Mouse (Mus musculus) C2C12 (cell line): ENCODE measurements around the gene Tecpr2. TPM values are rescaled to one million over a fixed set of nuclear protein-coding genes. Genes with fewer than 3 reads are reported as not detected.
"Not testable (repeated sequence)": the region's sequence is repeated elsewhere in the genome, so short reads cannot be mapped to it uniquely, and the experiment has no call there.

Source experiments
- H3K27me3 ChIP-seq: one replicate; pipeline ENCODE4 v1.6.1; 2011; ENCODE audit not compliant: control insufficient read depth, insufficient read depth, insufficient read length
- H3K36me3 ChIP-seq: one replicate; pipeline ENCODE4 v1.6.1; 2011; ENCODE audit not compliant: control insufficient read depth, insufficient read depth
- H3K4me3 ChIP-seq: one replicate; pipeline ENCODE4 v1.5.1; 2011; ENCODE audit warnings: mild to moderate bottlenecking, control low read depth; ENCODE audit not compliant: poor library complexity, insufficient read depth, severe bottlenecking
- H3K79me2 ChIP-seq: one replicate; pipeline ENCODE4 v1.6.1; 2011; ENCODE audit not compliant: control insufficient read depth, insufficient read depth
- H3K79me3 ChIP-seq: one replicate; pipeline ENCODE4 v1.6.1; 2011; ENCODE audit warnings: low read depth, control low read depth
- H3ac ChIP-seq: one replicate; pipeline ENCODE3; 2011; ENCODE audit warnings: low read depth; ENCODE audit not compliant: control insufficient read depth, insufficient read length
- CEBPB ChIP-seq: IDR thresholded peaks from one replicate; pipeline ENCODE4 v1.6.1; 2011; ENCODE audit warnings: low read depth, mild to moderate bottlenecking, control low read depth, moderate library complexity
- CTCF ChIP-seq: IDR thresholded peaks from one replicate; pipeline ENCODE4 v1.5.1; 2011; ENCODE audit not compliant: control insufficient read depth, insufficient read depth, insufficient read length
- FOSL1 ChIP-seq: IDR thresholded peaks from one replicate; pipeline ENCODE4 v1.8.0; 2011; ENCODE audit warnings: mild to moderate bottlenecking, low read length; ENCODE audit not compliant: poor library complexity, insufficient read depth, severe bottlenecking
- MAX ChIP-seq: IDR thresholded peaks from one replicate; pipeline ENCODE4 v1.6.1; 2011; ENCODE audit warnings: mild to moderate bottlenecking, control low read depth
- MYOD1 ChIP-seq: IDR thresholded peaks from one replicate; pipeline ENCODE4 v1.6.1; 2011; ENCODE audit warnings: low read depth; ENCODE audit not compliant: control insufficient read depth, insufficient read length
- MYOG ChIP-seq: IDR thresholded peaks from one replicate; pipeline ENCODE4 v1.6.1; 2011; ENCODE audit not compliant: control insufficient read depth, insufficient read length; ENCODE audit errors: extremely low read depth
- USF1 ChIP-seq: IDR thresholded peaks from one replicate; pipeline ENCODE4 v1.6.1; 2011; ENCODE audit warnings: low read depth, mild to moderate bottlenecking, control low read depth, moderate library complexity
- polyA plus RNA-seq: library from polyadenylated mRNA; unstranded; fragments of >200 nt; fragmentation: generic; extraction: Trizol; gene quantifications from one replicate; pipeline ENCODE4 v1.2.1, GENCODE M21; 2012; ENCODE audit warnings: missing spikeins

The Tecpr2 gene
- polyA plus RNA-seq, 1 experiment = 3.4 TPM

DNA sequence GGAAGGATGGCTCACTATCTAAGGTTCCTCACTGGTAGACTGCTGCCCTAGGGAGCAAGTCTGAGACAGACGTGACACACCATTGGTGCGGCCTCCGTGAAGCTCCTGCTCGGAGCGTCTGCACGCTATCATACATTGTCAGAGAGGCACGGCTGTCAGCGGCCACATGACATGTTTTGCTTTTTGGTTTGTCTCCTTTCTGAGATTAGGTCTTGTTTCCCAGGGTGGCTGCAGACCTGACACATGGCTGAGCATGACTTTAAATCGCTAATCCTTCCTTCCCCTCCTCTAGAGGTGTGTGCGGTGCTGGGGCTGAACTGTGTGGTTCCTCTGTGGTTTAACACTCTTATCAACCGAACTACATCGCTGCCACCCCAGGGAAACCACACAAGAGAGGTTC is 37.6 kb upstream of the Tecpr2 start:
- TF ChIP-seq MYOD1 = no peak
- TF ChIP-seq USF1 = no peak
- no peak for TF ChIP-seq FOSL1
- TF ChIP-seq CTCF = no peak
- TF ChIP-seq MYOG = no peak
- Histone ChIP-seq H3ac (no peak overlapping the region), H3K27me3 (no peaks in the 10 kb centered on the region), H3K79me2 (peaks cover 11% of the 10 kb centered on the region), H3K36me3 (no peaks in the 10 kb centered on the region), H3K4me3 (no peak overlapping the region), H3K79me3 (no peaks in the 10 kb centered on the region)

GRCm38 (mm10) chr12:110851923-110852322 is 37.1 kb upstream of the Tecpr2 start:
- no peak overlapping the region for H3ac ChIP-seq
- H3K79me2 ChIP-seq = peaks cover 11% of the 10 kb centered on the region
- no peak overlapping the region for H3K4me3 ChIP-seq
- no peaks in the 10 kb centered on the region for H3K36me3 ChIP-seq
- no peaks in the 10 kb centered on the region for H3K79me3 ChIP-seq
- no peaks in the 10 kb centered on the region for H3K27me3 ChIP-seq
- no peak for TF ChIP-seq USF1
- no peak for TF ChIP-seq MYOG
- TF ChIP-seq MYOD1 = no peak
- no peak for TF ChIP-seq CEBPB
- TF ChIP-seq CTCF = no peak
- TF ChIP-seq MAX = no peak
- TF ChIP-seq FOSL1 = no peak

DNA sequence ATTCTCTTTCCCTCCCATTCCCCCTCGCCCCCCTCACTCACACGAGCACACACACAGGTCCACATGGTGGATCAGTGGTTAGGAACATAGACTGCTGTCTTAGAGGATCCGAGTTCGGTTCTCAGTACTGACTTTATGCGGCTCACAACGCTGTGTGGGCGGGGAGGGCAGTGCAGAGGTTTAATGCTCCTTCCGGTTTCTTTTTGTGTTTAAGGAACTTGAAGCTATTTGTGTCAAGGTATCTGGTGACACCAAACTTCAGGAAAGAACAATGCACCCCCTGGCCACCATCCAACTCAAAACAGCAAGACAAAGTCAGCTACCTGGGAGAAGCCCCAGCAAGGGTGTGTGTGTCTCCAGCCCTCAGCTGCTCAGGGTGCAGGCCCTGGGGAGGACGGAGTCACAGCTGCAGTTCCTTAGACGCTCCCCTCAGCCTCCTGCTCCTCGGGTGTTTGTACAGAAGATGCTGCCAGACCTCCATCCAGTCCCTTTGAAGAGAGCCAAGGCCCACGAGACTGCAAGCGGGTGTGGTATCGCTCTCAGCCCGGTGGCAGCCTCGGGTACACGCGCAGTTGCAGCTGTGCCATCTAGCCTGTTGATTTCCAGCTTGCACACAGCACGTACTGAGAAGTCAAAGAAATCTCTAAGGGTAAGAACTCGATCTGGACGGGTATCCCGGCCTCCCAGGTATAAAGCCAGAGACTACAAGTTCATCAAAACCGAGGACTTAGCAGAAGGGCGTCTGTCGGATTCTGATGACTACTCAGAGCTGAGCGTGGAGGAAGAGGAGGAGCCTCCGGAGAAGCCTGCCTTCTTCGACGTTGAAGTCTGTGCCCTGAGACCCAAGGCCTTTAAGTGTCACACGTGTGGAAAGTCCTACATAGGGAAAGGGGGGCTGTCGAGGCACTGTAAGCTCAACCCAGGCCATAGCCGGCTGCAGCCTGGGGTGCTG is 34.0 kb upstream of the Tecpr2 start:
- H3K4me3 ChIP-seq = no peak overlapping the region
- no peaks in the 10 kb centered on the region for H3K27me3 ChIP-seq
- peaks cover 11% of the 10 kb centered on the region for H3K79me2 ChIP-seq
- no peaks in the 10 kb centered on the region for H3K36me3 ChIP-seq
- H3ac ChIP-seq = no peak overlapping the region
- TF ChIP-seq CEBPB = no peak
- no peak for TF ChIP-seq MAX
- no peak for TF ChIP-seq USF1
- no peak for TF ChIP-seq CTCF
- TF ChIP-seq FOSL1 = no peak
- TF ChIP-seq MYOG = no peak
- TF ChIP-seq MYOD1 = no peak
- no peaks in the 10 kb centered on the region for H3K79me3 ChIP-seq

GRCm38 (mm10) chr12:110857196-110857595 is 31.9 kb upstream of the Tecpr2 start:
- Histone ChIP-seq H3ac (no peak overlapping the region), H3K36me3 (no peaks in the 10 kb centered on the region), H3K79me2 (no peaks in the 10 kb centered on the region), H3K27me3 (no peaks in the 10 kb centered on the region), H3K79me3 (no peaks in the 10 kb centered on the region), H3K4me3 (no peak overlapping the region)
- TF ChIP-seq CEBPB (no peak), CTCF (no peak), USF1 (no peak), MAX (no peak), FOSL1 (no peak), MYOG (no peak), MYOD1 (no peak)

- H3K79me2 ChIP-seq, H3K27me3 ChIP-seq, H3K79me3 ChIP-seq, H3ac ChIP-seq, H3K36me3 ChIP-seq, H3K4me3 ChIP-seq: not testable (repeated sequence)
Measured at GRCm38 (mm10) chr12:110858681-110859080, 30.4 kb upstream of the Tecpr2 start.

GRCm38 (mm10) chr12:110860293-110860692 is 28.8 kb upstream of the Tecpr2 start:
- H3K4me3 ChIP-seq = no peak overlapping the region
- H3K79me3 ChIP-seq = no peaks in the 10 kb centered on the region
- H3K79me2 ChIP-seq = no peaks in the 10 kb centered on the region
- TF ChIP-seq CEBPB = no peak
- no peak for TF ChIP-seq MYOD1
- TF ChIP-seq USF1 = no peak
- no peaks in the 10 kb centered on the region for H3K27me3 ChIP-seq
- H3K36me3 ChIP-seq = no peaks in the 10 kb centered on the region
- H3ac ChIP-seq = no peak overlapping the region
